Mouse (Mus musculus) WW6 (cell line): Measurements from ENCODE around the gene Fgf7.
A peak's percentile ranks its signal among the peaks of the same experiment; 100 is the strongest.

Experiments
- DNase-seq: peaks from one replicate; pipeline ENCODE4 v3.0.0-alpha.2; 2013; ENCODE audit warnings: low read depth, low spot score

The Fgf7 gene

GRCm38 (mm10) chr2:126034379-126035005 lies at the start of gene Fgf7:
Fgf7 (plus strand) TSS chr2:126034658.
- DNase-seq: no peak

- DNase-seq: no peak
These were observed 32.2 kb upstream of the Fgf7 start for GRCm38 (mm10) chr2:126002291-126002690.

GRCm38 (mm10) chr2:126006088-126006487 lies 28.4 kb upstream of the Fgf7 start:
- DNase-seq: peak; percentile 14

GRCm38 (mm10) chr2:126006742-126007141 lies 27.7 kb upstream of the Fgf7 start:
- DNase-seq: no peak

GRCm38 (mm10) chr2:126014989-126015710 lies 19.3 kb upstream of the Fgf7 start:
- DNase-seq: no peak

GRCm38 (mm10) chr2:126015763-126016473 lies 18.5 kb upstream of the Fgf7 start:
- DNase-seq: no peak

- DNase-seq: no peak
These were observed 3.1 kb upstream of the Fgf7 start for GRCm38 (mm10) chr2:126031186-126031900.

- no peak for DNase-seq
These were observed 1.1 kb upstream of the Fgf7 start for GRCm38 (mm10) chr2:126033114-126033972.

GRCm38 (mm10) chr2:126035013-126035770 lies 734 bp downstream of the Fgf7 start:
- no peak for DNase-seq

GRCm38 (mm10) chr2:126036121-126036520 lies 1.7 kb downstream of the Fgf7 start:
- DNase-seq: no peak

GRCm38 (mm10) chr2:126038221-126039000 lies 4.0 kb downstream of the Fgf7 start:
- DNase-seq: no peak

- DNase-seq: no peak
These were observed 5.0 kb downstream of the Fgf7 start for GRCm38 (mm10) chr2:126039414-126039891.

GRCm38 (mm10) chr2:126040651-126041050 lies 6.2 kb downstream of the Fgf7 start:
- DNase-seq: no peak

- no peak for DNase-seq
These were observed 6.8 kb downstream of the Fgf7 start for GRCm38 (mm10) chr2:126041237-126041636.

- DNase-seq: no peak
These were observed 8.2 kb downstream of the Fgf7 start for GRCm38 (mm10) chr2:126042674-126043073.

GRCm38 (mm10) chr2:126045621-126046020 lies 11.2 kb downstream of the Fgf7 start:
- no peak for DNase-seq

- no peak for DNase-seq
These were observed 18.5 kb downstream of the Fgf7 start for GRCm38 (mm10) chr2:126052749-126053557.

GRCm38 (mm10) chr2:126053657-126054056 lies 19.2 kb downstream of the Fgf7 start:
- DNase-seq: no peak
